Mouse (Mus musculus): ENCODE data around the gene Nme8.

Gene Nme8

GRCm38 (mm10) chr13:19697790-19698189, at the start of gene Nme8:
Gene Nme8 (minus strand): TSS chr13:19697794.
- no peak for DNase-seq

GRCm38 (mm10) chr13:19745741-19746140, 48.1 kb upstream of the Nme8 start:
- DNase-seq: no peak

GRCm38 (mm10) chr13:19744536-19744935, 46.9 kb upstream of the Nme8 start:
- DNase-seq: no peak

GRCm38 (mm10) chr13:19734597-19734996, 37.0 kb upstream of the Nme8 start:
- no peak for DNase-seq

- DNase-seq: no peak
Observed at GRCm38 (mm10) chr13:19730826-19731225, 33.2 kb upstream of the Nme8 start.

- DNase-seq: no peak
Observed at GRCm38 (mm10) chr13:19718954-19719353, 21.4 kb upstream of the Nme8 start.

- DNase-seq: no peak
Observed at GRCm38 (mm10) chr13:19717201-19717600, 19.6 kb upstream of the Nme8 start.

GRCm38 (mm10) chr13:19703806-19704205, 6.2 kb upstream of the Nme8 start:
- no peak for DNase-seq

GRCm38 (mm10) chr13:19701443-19702078, 4.0 kb upstream of the Nme8 start:
- DNase-seq: peak; percentile 6

- no peak for DNase-seq
Observed at GRCm38 (mm10) chr13:19700733-19701442, 3.3 kb upstream of the Nme8 start.

- DNase-seq: no peak
Observed at GRCm38 (mm10) chr13:19698524-19699173, 1.1 kb upstream of the Nme8 start.

GRCm38 (mm10) chr13:19690417-19690816, 7.2 kb downstream of the Nme8 start:
- DNase-seq: no peak

- no peak for DNase-seq
Observed at GRCm38 (mm10) chr13:19689971-19690370, 7.6 kb downstream of the Nme8 start.

GRCm38 (mm10) chr13:19684007-19684406, 13.6 kb downstream of the Nme8 start:
- DNase-seq: no peak

- no peak for DNase-seq
Observed at GRCm38 (mm10) chr13:19682879-19683640, 14.5 kb downstream of the Nme8 start.

- no peak for DNase-seq
Observed at GRCm38 (mm10) chr13:19674601-19675000, 23.0 kb downstream of the Nme8 start.

- no peak for DNase-seq
Observed at GRCm38 (mm10) chr13:19674025-19674424, 23.6 kb downstream of the Nme8 start.

- no peak for DNase-seq
Observed at GRCm38 (mm10) chr13:19668355-19669140, 29.0 kb downstream of the Nme8 start.

GRCm38 (mm10) chr13:19652405-19652804, 45.2 kb downstream of the Nme8 start:
- no peak for DNase-seq

GRCm38 (mm10) chr13:19649824-19650223, 47.8 kb downstream of the Nme8 start:
- DNase-seq: no peak

- no peak for DNase-seq
Observed at GRCm38 (mm10) chr13:19644225-19644624, 53.4 kb downstream of the Nme8 start.

- DNase-seq: no peak
Observed at GRCm38 (mm10) chr13:19643519-19643918, 54.1 kb downstream of the Nme8 start.

All from cerebellum, adult 11 months (tissue).